Mouse (Mus musculus) testis, adult 2 months (tissue): ENCODE measurements at regions not wholly inside any gene's neighbourhood (a gene's known extent, or its start where the extent isn't known, plus 50 kb on each side); places are given as distances from the start of the nearest gene placed in this dataset.

Experiments used
- CTCF ChIP-seq: fragments of 200-500 bp; IDR thresholded peaks from 2 replicates; pipeline ENCODE4 v1.5.1; 2012; ENCODE audit warnings: low read depth, mild to moderate bottlenecking, inconsistent platforms, low read length, moderate library complexity; ENCODE audit not compliant: control insufficient read depth, insufficient read depth, insufficient replicate concordance
- POLR2A ChIP-seq: fragments of 200-500 bp; IDR thresholded peaks from 2 replicates; pipeline ENCODE4 v1.6.1; 2012; ENCODE audit warnings: low read depth, mild to moderate bottlenecking, inconsistent platforms, low read length, moderate library complexity; ENCODE audit not compliant: control insufficient read depth

- TF ChIP-seq POLR2A (no peak), CTCF (no peak)
Measured at GRCm38 (mm10) chr10:100206617-100207530, 128.6 kb upstream of the Gm4301 start.
